Mouse (Mus musculus): ENCODE results near the gene Olfr357. TPM values are rescaled to one million over a fixed set of nuclear protein-coding genes. Genes with fewer than 3 reads are reported as not detected.

The Olfr357 gene
- polyA plus RNA-seq (2014; fragmentation: Illumina TruSeq; extraction: RNeasy Lipid Tissue Mini Kit (QIAGEN cat#74804); ENCODE audit: low read depth, low replicate concordance): not detected

DNA sequence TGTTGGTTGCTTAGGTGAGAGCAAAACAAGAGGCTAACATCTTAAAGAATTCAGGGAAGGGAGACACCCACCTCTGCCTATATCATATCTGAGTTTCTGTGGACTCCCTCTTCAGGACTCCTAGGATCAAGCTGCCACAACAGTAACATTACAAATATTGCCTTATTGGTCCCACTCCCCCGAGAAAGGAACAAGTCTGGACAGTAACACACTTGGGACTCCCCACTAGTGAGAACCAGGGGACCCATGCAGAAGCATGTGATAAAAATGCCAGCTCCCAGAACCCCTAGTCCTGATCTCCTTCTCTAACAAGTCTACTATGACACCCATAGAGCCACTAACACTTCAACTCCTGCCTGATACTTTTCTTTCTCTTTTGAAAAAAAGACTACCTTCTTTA, at the start of gene Olfr357:
Olfr357 (plus strand) TSS at position 301 of the 400 bp plus-strand sequence.

DNA sequence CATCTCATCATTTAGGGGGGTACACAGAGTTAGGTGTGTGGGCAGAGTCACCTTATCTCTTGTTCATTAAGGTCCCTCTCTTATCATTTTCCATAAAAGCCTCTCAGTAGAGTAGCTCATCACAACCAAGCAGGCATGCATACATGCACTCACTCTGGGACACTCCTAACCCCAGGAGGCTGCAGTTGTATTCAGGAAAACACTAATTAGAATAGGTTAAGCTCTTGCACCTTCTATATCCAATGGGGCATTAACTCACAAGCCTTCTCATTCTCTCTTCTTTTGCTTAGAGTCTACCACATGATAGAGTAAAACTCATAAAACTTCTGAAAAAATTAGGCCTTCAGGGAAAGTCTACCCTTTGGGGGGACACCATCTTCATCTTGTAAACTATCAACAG, 15.6 kb downstream of the Olfr357 start, which contains the start of gene Olfr358:
Olfr358 (minus strand) TSS at position 101 of the 400 bp plus-strand sequence.

Other genes with a start within 250 kb of the Olfr357 start
- not detected for gene Olfr348, start 209.6 kb upstream of the Olfr357 start, polyA plus RNA-seq (2014; fragmentation: Illumina TruSeq; extraction: RNeasy Lipid Tissue Mini Kit (QIAGEN cat#74804); ENCODE audit: low read depth, low replicate concordance)
- not detected for gene Olfr50, start 203.3 kb upstream of the Olfr357 start, polyA plus RNA-seq (2014; fragmentation: Illumina TruSeq; extraction: RNeasy Lipid Tissue Mini Kit (QIAGEN cat#74804); ENCODE audit: low read depth, low replicate concordance)
- gene Olfr3, start 176.8 kb upstream of the Olfr357 start, polyA plus RNA-seq (2014; fragmentation: Illumina TruSeq; extraction: RNeasy Lipid Tissue Mini Kit (QIAGEN cat#74804); ENCODE audit: low read depth, low replicate concordance): not detected
- not detected for gene Olfr350, start 147.5 kb upstream of the Olfr357 start, polyA plus RNA-seq (2014; fragmentation: Illumina TruSeq; extraction: RNeasy Lipid Tissue Mini Kit (QIAGEN cat#74804); ENCODE audit: low read depth, low replicate concordance)
- gene Olfr351, start 131.2 kb upstream of the Olfr357 start, polyA plus RNA-seq (2014; fragmentation: Illumina TruSeq; extraction: RNeasy Lipid Tissue Mini Kit (QIAGEN cat#74804); ENCODE audit: low read depth, low replicate concordance): not detected
- not detected for gene Olfr352, start 125.4 kb upstream of the Olfr357 start, polyA plus RNA-seq (2014; fragmentation: Illumina TruSeq; extraction: RNeasy Lipid Tissue Mini Kit (QIAGEN cat#74804); ENCODE audit: low read depth, low replicate concordance)
- not detected for gene Olfr353, start 100.9 kb upstream of the Olfr357 start, polyA plus RNA-seq (2014; fragmentation: Illumina TruSeq; extraction: RNeasy Lipid Tissue Mini Kit (QIAGEN cat#74804); ENCODE audit: low read depth, low replicate concordance)
- not detected for gene Olfr354, start 88.1 kb upstream of the Olfr357 start, polyA plus RNA-seq (2014; fragmentation: Illumina TruSeq; extraction: RNeasy Lipid Tissue Mini Kit (QIAGEN cat#74804); ENCODE audit: low read depth, low replicate concordance)
- not detected for gene Olfr355, start 64.9 kb upstream of the Olfr357 start, polyA plus RNA-seq (2014; fragmentation: Illumina TruSeq; extraction: RNeasy Lipid Tissue Mini Kit (QIAGEN cat#74804); ENCODE audit: low read depth, low replicate concordance)
- gene Olfr356, start 56.7 kb upstream of the Olfr357 start, polyA plus RNA-seq (2014; fragmentation: Illumina TruSeq; extraction: RNeasy Lipid Tissue Mini Kit (QIAGEN cat#74804); ENCODE audit: low read depth, low replicate concordance): not detected
- gene Olfr358, start 15.5 kb downstream of the Olfr357 start, polyA plus RNA-seq (2014; fragmentation: Illumina TruSeq; extraction: RNeasy Lipid Tissue Mini Kit (QIAGEN cat#74804); ENCODE audit: low read depth, low replicate concordance): not detected
- gene Olfr360, start 71.9 kb downstream of the Olfr357 start, polyA plus RNA-seq (2014; fragmentation: Illumina TruSeq; extraction: RNeasy Lipid Tissue Mini Kit (QIAGEN cat#74804); ENCODE audit: low read depth, low replicate concordance): not detected
- gene Olfr361, start 95.5 kb downstream of the Olfr357 start, polyA plus RNA-seq (2014; fragmentation: Illumina TruSeq; extraction: RNeasy Lipid Tissue Mini Kit (QIAGEN cat#74804); ENCODE audit: low read depth, low replicate concordance): not detected
- not detected for gene Olfr362, start 124.1 kb downstream of the Olfr357 start, polyA plus RNA-seq (2014; fragmentation: Illumina TruSeq; extraction: RNeasy Lipid Tissue Mini Kit (QIAGEN cat#74804); ENCODE audit: low read depth, low replicate concordance)
- gene Olfr364-ps1, start 145.5 kb downstream of the Olfr357 start, polyA plus RNA-seq (2014; fragmentation: Illumina TruSeq; extraction: RNeasy Lipid Tissue Mini Kit (QIAGEN cat#74804); ENCODE audit: low read depth, low replicate concordance): not detected
- not detected for gene Olfr365, start 194.4 kb downstream of the Olfr357 start, polyA plus RNA-seq (2014; fragmentation: Illumina TruSeq; extraction: RNeasy Lipid Tissue Mini Kit (QIAGEN cat#74804); ENCODE audit: low read depth, low replicate concordance)
- not detected for gene Olfr366, start 217.7 kb downstream of the Olfr357 start, polyA plus RNA-seq (2014; fragmentation: Illumina TruSeq; extraction: RNeasy Lipid Tissue Mini Kit (QIAGEN cat#74804); ENCODE audit: low read depth, low replicate concordance)